Mouse (Mus musculus) frontal cortex, postnatal 14 days (tissue): ENCODE results near the gene Smg9.

ENCODE experiments used
- DNase-seq, 2 experiments: peaks; one replicate each; pipeline ENCODE4 v3.0.0; 2022; ENCODE audit warnings: low spot score in 2 of 2

Gene Smg9

GRCm38 (mm10) chr7:24445266-24445926 is 46.0 kb downstream of the Smg9 start:
- DNase-seq: no peak

GRCm38 (mm10) chr7:24446697-24447340 is 47.4 kb downstream of the Smg9 start:
- DNase-seq: peak in 1 of 2 experiments; percentile 15

- DNase-seq: no peak
Measured at GRCm38 (mm10) chr7:24448782-24449517, 49.5 kb downstream of the Smg9 start.

DNA sequence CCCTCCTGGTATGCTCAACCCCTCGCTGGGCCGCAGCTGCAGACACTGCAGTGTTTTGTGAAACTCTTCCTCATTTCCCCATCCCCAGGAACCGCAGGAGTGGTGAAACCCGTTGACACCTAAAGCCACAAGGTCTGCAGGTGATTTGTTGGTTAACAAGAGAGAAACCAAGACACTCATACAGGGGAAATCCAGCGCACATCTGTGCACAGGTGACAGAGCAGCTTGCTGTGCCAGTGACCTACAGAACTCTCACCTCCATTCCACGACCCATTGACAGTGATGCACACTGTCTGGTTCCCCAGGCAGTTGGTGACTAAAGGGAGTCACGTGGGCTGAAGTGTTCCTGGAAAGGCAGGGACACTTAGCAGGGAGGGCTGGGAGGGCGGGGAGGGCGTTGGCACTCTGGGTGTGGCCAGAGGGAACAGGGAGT is 51.2 kb downstream of the Smg9 start:
- DNase-seq: no peak

GRCm38 (mm10) chr7:24451855-24452311 is 52.5 kb downstream of the Smg9 start, which contains the start of gene Irgc1:
Gene Irgc1 (minus strand): TSS chr7:24452297.
- DNase-seq: no peak

DNA sequence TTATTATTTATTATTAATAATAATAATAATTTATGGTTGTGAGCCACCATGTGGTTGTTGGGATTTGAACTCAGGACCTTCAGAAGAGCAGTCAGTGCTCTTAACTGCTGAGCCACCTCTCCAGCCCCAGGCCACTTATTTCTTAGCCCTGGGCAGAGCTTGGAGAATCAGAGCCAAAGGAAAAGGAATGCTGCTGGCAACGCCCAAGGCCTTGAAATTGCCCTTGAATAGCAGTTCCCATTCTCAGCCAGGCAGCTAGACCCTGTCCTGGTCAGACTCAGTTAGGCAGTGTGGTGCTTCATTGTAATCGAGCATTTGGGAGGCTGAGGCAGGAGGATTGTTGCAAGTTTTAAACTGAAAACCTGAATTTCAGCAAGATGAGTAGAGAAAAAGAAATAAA is 54.8 kb downstream of the Smg9 start:
- DNase-seq: no peak

DNA sequence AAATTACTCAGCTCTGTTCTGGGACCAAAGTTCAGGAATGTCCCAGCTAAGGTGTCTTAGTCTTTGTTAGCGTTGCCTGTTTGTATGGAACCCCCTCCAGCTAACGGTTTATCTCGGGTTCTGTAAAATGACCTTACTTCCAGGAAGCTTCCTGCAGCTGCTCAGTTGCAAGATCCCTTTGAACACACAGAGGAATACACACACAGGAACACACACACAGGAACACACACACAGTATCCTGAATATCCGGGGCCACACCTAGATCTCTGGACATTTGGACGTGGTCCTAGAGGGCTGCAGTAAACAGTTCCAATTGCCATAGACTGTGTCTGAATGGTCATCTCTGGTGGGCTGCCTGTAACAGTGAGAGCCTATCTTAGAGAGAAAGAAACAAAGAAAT is 56.3 kb downstream of the Smg9 start:
- DNase-seq: no peak

DNA sequence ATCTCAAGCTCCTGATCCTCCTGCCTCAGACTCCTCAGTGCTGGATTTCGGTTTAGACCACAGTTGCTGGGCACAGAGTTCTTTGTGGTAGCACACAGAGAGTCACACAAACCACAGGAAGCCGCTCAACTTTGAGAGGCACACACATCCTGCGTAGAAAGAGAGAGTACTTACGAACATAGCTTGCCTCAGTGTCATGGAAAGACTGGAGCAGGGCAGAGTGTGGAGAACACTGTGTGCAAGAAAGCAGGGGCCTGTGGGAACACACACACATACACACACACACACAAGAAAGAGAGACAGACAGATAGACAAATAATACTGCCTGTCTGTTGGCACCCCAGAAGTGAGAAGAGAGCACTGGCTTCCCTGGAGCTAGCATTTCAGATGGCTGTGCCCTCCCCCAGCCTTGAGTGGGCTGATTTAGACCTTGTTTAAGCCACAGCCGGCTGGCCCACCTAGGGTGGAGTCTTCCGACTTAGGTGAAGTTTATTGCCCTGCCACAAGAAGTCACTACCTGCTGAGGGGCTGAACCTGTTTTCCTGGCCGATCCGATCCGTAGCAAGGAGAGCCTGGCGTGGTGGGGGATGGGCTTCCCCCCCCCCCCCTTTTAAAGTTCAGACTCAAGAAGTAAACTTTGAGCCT is 58.4 kb downstream of the Smg9 start:
- DNase-seq: no peak

- DNase-seq: no peak
Measured at GRCm38 (mm10) chr7:24459440-24459839, 60.0 kb downstream of the Smg9 start.

GRCm38 (mm10) chr7:24459843-24460242 is 60.4 kb downstream of the Smg9 start:
- DNase-seq: no peak

- DNase-seq: no peak
Measured at GRCm38 (mm10) chr7:24461376-24462051, 62.1 kb downstream of the Smg9 start.

GRCm38 (mm10) chr7:24462388-24463319 is 63.2 kb downstream of the Smg9 start, which contains the start of gene Plaur:
Gene Plaur (plus strand): TSS chr7:24462484.
- DNase-seq: no peak

- no peak for DNase-seq
Measured at GRCm38 (mm10) chr7:24466835-24467234, 67.4 kb downstream of the Smg9 start.

DNA sequence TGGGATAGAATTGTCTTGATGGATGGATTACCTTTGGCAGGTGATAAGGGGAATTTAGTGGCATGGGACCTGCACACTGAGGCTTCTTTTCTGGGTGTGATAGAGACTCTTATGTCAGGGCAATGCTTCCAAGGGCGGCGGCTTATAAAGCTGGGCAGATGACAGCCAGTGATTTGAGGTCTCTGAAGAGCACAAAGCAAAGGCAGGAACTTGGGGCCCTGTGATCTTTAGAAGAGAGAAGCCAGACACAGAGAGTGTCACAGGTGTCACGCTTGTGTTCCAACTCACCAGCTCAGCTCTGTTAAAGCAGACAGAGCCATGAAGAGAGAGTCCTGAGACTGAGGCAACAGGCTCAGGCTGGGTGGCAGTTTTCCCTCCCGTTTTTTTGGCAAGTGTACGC is 68.5 kb downstream of the Smg9 start:
- no peak for DNase-seq

GRCm38 (mm10) chr7:24469126-24469525 is 69.7 kb downstream of the Smg9 start:
- no peak for DNase-seq

DNA sequence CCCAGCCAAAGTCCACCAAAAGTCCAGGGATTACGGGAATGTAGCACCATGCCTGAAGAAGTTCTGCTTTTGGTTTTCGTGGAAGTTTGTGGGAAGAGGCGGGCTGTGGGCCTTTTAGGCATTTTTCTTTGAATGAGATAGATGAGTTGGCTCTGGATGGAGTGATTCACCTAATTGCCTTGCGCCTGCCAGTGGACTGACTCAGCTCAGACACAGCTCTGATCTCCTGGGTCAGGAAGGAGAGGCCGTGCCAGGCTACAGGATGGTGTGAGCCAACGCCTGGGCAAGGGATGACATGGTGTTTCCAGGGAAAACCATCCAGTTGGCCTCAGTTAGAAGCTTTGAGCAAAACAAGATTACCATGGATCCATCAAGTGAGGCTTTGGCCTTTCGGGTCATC is 70.9 kb downstream of the Smg9 start:
- DNase-seq: no peak
